Mouse (Mus musculus): ENCODE results near the gene Znrf1.

- TF ChIP-seq CTCF (IDR thresholded peaks at IDR 0.05; ENCODE audit: borderline replicate concordance, insufficient read depth, low read length), result no peak
- TF ChIP-seq POLR2A (IDR thresholded peaks at IDR 0.05; ENCODE audit: low read depth, low read length), result no peak
Measured at GRCm38 (mm10) chr8:111551511-111552130, 15.7 kb downstream of the Znrf1 start.

All from embryonic fibroblast, embryonic 13.5 days (primary cell).